Mouse (Mus musculus): ENCODE results near the gene Osm. TPM values are rescaled to one million over a fixed set of nuclear protein-coding genes. Genes with fewer than 3 reads are reported as not detected.

The Osm gene
- polyA plus RNA-seq (2015; fragmentation: Illumina TruSeq; extraction: RNeasy Lipid Tissue Mini Kit (QIAGEN cat#74804); ENCODE audit: insufficient read depth, low read depth, low replicate concordance), result not detected

GRCm38 (mm10) chr11:4235665-4236545 is at the start of gene Osm:
Gene Osm, plus strand, starts transcription at chr11:4236420.

GRCm38 (mm10) chr11:4186486-4187317 is 49.5 kb upstream of the Osm start, which contains the start of gene Tbc1d10a:
Gene Tbc1d10a, plus strand, starts transcription at chr11:4186789.

GRCm38 (mm10) chr11:4217914-4218629 is 18.1 kb upstream of the Osm start, which contains the start of gene Castor1:
Gene Castor1, plus strand, starts transcription at chr11:4218225.

GRCm38 (mm10) chr11:4256846-4257607 is 20.8 kb downstream of the Osm start, which contains the start of gene Lif:
Gene Lif, plus strand, starts transcription at chr11:4257557.

Other genes with a start within 250 kb of the Osm start
- gene Sec14l4, start 205.0 kb upstream of the Osm start, polyA plus RNA-seq (2015; fragmentation: Illumina TruSeq; extraction: RNeasy Lipid Tissue Mini Kit (QIAGEN cat#74804); ENCODE audit: insufficient read depth, low read depth, low replicate concordance), result 2.7 TPM
- gene Sec14l3, start 171.6 kb upstream of the Osm start, polyA plus RNA-seq (2015; fragmentation: Illumina TruSeq; extraction: RNeasy Lipid Tissue Mini Kit (QIAGEN cat#74804); ENCODE audit: insufficient read depth, low read depth, low replicate concordance), result not detected
- gene Mtfp1, start 141.0 kb upstream of the Osm start, polyA plus RNA-seq (2015; fragmentation: Illumina TruSeq; extraction: RNeasy Lipid Tissue Mini Kit (QIAGEN cat#74804); ENCODE audit: insufficient read depth, low read depth, low replicate concordance), result 2.8 TPM
- 0.92 TPM for gene Sec14l2, start 113.0 kb upstream of the Osm start, polyA plus RNA-seq (2015; fragmentation: Illumina TruSeq; extraction: RNeasy Lipid Tissue Mini Kit (QIAGEN cat#74804); ENCODE audit: insufficient read depth, low read depth, low replicate concordance)
- gene Rnf215, start 101.2 kb upstream of the Osm start, polyA plus RNA-seq (2015; fragmentation: Illumina TruSeq; extraction: RNeasy Lipid Tissue Mini Kit (QIAGEN cat#74804); ENCODE audit: insufficient read depth, low read depth, low replicate concordance), result 11.9 TPM
- 5.4 TPM for gene Ccdc157, start 76.1 kb upstream of the Osm start, polyA plus RNA-seq (2015; fragmentation: Illumina TruSeq; extraction: RNeasy Lipid Tissue Mini Kit (QIAGEN cat#74804); ENCODE audit: insufficient read depth, low read depth, low replicate concordance)
- gene Sf3a1, start 76.1 kb upstream of the Osm start, polyA plus RNA-seq (2015; fragmentation: Illumina TruSeq; extraction: RNeasy Lipid Tissue Mini Kit (QIAGEN cat#74804); ENCODE audit: insufficient read depth, low read depth, low replicate concordance), result 7.4 TPM
- 12.5 TPM for gene Tbc1d10a, start 49.6 kb upstream of the Osm start, polyA plus RNA-seq (2015; fragmentation: Illumina TruSeq; extraction: RNeasy Lipid Tissue Mini Kit (QIAGEN cat#74804); ENCODE audit: insufficient read depth, low read depth, low replicate concordance)
- gene Castor1, start 18.2 kb upstream of the Osm start, polyA plus RNA-seq (2015; fragmentation: Illumina TruSeq; extraction: RNeasy Lipid Tissue Mini Kit (QIAGEN cat#74804); ENCODE audit: insufficient read depth, low read depth, low replicate concordance), result 1.9 TPM
- 0.41 TPM for gene Lif, start 21.1 kb downstream of the Osm start, polyA plus RNA-seq (2015; fragmentation: Illumina TruSeq; extraction: RNeasy Lipid Tissue Mini Kit (QIAGEN cat#74804); ENCODE audit: insufficient read depth, low read depth, low replicate concordance)
- not detected for gene Hormad2, start 204.7 kb downstream of the Osm start, polyA plus RNA-seq (2015; fragmentation: Illumina TruSeq; extraction: RNeasy Lipid Tissue Mini Kit (QIAGEN cat#74804); ENCODE audit: insufficient read depth, low read depth, low replicate concordance)

Measured in pancreas, adult 10 weeks (tissue).